Mouse (Mus musculus) frontal cortex, postnatal 14 days (tissue): ENCODE data around the gene Glb1l.

ENCODE experiments used
- DNase-seq, 2 experiments: peaks; one replicate each; pipeline ENCODE4 v3.0.0; 2022; ENCODE audit warnings: low spot score in 2 of 2

Glb1l gene

DNA sequence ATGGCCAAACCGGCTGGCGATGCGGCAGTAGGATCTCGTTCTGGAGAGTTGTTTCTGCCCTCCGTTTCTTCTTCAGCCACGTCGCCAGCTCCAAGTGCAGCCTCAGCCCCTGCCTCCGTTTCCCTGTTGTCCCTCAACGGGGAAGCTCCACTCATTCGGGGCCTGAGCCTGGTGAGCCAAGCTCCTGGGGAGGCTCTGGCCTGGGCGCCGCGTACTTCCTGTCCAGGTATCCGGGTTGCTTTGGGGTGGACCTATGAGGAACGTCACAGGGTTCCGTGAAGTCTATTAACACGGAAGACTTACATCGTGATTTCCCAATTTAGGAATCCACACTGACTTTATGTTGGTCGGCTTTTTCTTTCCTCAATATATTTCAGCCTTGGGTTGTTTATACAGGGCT lies 18.2 kb downstream of the Glb1l start:
- DNase-seq = no peak

DNA sequence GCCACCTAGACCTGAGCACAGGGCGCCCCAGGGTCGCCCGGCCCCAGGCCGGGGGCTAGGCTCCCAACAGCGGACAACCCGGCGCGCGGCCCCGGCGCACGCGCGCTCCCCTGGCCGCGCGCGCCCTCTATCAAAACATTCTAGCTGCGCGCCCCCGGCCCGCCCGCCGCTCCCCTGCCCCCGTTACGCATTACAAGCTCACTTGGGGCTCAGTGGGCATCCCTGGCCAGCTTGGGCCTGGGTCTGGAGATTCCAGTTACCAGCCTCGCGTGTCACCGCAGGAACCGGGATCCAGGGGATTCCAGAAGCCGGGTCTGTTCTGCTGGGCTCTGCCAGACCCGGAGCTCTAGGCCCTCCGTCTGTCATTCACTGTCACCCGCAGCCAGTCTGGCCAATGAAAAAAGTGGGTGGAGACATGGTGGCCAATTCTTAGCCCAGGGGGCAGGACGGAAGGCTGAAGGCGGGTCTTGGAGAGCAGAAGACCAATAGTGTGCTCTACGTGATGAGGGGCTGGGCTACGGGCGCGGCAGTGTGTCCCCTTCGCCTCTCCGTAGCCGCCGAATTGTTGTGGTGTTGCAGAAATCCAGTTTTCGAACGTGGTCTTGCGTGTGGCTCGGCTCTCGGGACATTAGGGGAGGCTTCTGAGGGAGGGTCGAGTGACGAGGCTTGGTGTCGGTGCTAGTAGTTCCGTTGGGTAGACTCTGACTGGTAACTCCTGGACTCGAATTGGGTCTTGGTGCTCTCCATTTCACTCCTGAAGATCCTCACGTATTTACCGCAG lies 18.8 kb downstream of the Glb1l start, which contains the start of the genes Ankzf1 and Atg9a:
TSS of gene Ankzf1 (plus strand) at position 530 of the 781 bp plus-strand sequence.
TSS of gene Atg9a (minus strand) at position 575 of the 781 bp plus-strand sequence.
- DNase-seq = peak; percentile 93 to 97

DNA sequence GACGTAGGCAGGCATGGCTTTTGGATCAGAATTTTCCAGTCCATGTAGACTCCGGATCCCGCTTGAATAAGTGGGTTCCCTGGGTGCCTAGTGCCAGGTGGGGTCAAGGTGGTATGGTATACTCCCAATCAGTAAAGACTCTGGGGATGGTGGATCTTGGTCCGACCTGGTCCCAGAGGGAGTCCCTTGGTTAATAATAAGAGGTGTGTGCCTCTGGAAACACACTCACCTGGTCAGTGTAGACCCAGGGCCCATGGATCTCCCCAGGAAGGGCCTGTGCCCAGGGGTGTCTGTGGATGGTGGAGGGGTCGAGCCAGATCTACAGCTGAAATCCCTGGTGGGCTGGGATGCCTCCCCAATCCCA lies 19.4 kb downstream of the Glb1l start:
- no peak for DNase-seq

DNA sequence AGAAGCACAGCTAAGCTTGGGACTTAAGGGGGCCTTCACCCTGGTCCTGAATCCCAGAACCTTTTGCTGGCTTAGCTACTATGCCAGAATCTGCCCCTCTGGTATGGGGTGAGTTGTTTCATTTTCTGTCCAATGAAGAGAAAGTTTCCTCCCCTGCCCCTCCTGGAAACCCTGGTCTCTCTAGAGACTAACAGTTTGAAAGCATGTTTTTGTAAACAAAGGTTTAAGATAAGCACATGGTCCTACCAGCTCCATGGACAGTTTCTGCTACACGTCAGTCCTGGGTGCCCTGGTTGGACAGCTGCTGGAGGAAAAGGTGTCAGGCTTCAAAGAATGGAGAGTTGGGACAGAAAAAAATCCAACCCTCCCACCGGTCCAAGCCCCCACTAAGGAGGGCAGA lies 20.0 kb downstream of the Glb1l start:
- no peak for DNase-seq

DNA sequence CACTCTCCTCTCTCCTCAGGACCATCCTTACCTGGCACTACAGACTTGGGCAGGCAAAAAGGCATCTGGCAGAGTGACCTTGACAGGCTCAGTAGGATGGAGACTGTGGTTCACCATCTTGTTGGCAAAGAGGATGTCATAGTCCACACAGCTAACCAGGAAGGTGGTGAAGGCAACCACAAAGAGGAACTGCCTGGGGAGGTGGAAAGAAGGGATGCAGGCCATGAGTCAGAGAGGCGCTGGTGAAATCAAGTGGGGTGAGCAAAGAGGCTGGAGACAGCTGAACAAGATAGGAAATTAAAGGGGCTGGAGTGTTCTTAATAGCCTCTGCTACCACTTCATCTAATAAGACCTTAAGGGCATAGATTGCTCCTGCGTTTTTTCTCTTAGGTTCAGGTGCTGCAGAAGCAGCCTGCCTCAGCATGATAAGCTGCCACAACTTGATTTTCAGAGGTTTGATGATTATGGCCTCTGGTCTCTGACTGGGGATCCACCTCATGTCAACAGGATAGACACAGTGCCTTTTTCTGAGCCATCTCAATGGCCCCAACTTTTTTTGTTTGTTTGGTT lies 22.6 kb downstream of the Glb1l start:
- no peak for DNase-seq

DNA sequence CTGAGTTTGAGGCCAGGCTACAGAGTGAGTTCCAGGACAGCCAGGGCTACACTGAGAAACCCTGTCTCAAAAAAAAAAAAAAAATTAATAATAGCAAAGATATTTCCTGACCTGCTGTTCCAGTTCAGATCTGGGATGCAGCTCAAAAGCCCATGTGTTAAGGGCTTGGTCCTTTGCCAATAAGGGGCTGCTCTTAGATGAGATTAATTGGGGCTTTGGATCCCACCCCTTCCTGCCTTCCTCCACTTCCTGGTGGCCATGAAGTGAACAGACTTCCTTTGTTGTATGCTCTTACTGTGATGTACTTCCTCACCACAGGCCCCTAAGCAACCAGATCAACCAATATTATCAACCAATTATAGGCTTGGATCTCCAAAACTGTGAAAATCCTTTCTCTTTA lies 23.5 kb downstream of the Glb1l start:
- DNase-seq = no peak

DNA sequence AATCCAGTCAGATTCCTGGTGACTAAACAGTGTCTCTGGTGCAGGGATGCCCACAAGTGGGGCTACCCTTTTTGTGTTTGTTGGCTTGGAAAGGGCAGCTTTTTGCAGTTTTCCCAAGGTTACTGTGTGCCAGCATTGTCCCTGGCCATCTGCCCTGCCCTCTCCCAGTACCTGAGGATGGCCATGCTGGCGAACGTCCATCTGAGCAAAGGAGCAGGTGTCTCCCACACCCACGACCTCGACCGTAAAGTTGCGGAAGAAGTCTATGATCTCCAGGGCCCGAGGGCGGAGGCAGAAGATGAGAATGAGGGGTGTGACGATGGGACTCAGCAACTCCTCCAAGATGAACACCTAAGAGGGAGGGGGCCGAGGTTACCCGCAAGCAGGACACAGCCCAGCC lies 25.1 kb downstream of the Glb1l start:
- DNase-seq = no peak

DNA sequence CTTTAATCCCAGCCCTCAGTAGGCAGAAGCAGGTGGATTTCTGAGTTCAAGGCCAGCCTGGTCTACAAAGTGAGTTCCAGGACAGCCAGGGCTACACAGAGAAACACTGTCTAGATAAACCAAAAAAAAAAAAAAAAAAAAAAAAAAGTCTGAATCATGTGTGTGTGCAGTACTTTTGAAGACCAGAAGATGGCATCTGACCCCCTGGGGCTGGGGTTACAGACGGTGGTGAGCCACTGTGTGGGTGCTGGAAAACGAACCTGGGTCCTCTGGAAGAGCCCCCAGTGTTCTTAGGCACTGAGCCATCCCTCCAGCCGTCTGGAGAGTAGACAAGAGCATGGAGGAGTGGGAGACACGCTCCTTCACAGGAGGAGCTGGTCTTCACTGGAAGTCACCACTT lies 28.5 kb downstream of the Glb1l start:
- DNase-seq = no peak

DNA sequence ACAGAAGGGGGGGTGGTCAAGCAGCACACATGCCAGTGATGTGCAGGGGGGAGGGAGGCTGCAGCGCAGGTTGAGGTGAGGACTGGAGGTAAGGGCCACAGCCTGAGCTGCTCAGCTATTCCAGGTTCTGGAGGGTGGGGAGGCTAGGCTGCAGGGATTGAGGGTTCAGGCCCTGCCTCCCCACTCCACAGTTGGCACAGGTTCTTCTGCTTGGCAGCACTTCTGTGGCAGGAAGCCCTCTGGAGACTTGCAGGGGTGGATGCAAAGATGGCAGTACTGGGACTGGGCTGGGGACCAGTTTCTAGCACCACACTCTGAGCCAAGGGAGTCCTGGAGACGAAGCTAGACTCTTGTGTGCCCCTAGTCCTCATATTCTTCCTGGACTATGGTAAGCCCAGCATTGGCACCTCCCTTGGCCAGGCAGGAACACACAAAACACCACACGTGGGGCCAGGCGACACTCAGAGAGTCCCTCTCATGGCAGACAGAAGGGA lies 29.2 kb downstream of the Glb1l start:
- DNase-seq = no peak

DNA sequence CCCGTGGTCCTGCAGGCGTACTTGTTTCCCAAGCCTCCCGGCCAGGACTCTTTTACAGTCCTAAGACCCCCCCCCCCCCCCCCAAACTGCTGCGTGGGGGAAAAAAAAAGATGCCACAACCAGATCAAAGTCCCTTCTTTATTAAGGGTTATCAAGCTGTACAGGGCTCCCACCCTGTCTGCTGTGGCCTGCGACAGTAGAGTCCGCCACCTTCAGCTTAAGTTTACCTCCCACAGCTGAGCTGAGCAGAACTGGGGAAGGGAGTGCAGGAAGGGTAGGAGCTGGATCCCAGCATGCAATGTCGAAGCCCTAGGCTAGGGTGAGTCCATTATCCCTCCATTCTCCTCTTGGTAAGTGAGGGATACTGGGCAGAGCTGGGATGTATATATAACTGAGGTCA lies 29.9 kb downstream of the Glb1l start:
- DNase-seq = no peak

DNA sequence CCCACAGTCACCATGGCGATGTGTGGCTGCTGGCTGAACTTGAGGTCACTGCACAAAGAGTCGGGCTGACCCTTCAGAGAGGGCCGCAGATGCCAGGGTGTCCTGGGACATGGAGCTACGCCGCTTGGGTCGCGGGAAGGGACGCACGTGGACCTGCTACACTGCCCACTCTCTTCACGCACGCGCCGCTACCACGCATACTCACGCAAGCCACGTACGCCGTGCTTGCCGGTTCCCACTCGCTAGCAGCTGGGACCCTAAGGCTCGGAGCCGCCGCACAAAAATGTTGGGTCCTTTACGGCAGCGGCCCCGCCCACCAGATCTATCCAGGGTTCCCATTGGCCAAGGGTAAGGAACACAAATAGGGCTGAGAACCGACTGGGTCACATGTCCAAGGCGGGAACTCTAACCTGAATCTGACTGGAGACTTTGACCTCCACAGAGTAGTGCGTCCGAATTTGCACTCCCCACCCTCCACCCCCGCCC lies 30.5 kb downstream of the Glb1l start, which contains the start of gene Abcb6:
TSS of gene Abcb6 (minus strand) at position 288 of the 486 bp plus-strand sequence.
- DNase-seq = peak; percentile 91 to 93

DNA sequence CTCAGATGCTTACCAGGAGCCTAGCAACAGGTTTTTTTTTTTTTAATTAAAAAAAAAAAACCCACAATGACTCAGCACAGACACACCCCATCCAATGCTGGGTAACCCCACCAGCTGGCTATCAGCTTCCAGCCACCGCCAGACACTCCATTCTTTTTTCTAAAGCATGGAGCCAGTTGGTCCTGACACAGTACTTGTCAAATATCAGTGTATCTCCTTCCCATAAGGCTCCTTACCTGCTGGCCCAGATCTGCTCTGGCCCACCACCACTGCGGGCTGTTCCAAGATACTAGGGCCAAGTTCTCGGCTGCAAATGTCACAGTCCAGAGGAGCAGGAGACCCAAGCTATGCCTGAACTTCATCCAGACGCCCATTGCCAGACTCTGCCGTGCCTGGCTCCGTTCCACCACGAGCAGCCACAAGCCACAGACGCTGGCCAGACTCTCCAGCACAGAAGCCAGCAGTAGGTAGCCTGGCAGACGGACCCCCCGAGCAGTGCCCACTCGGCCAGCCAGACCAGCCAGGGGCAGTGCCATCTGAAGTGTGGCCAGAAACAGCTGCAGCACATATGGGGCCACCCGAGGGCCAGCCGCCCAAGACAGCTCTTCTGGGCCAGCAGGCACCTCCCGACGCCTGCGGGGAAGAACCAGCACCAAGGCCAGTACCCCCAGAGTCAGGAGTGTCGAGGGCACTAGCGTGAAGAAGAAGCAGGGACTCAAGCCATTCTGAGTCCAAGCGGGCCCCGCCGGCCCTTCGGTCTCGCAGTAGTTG lies 31.1 kb downstream of the Glb1l start:
- peak; percentile 38 to 45 for DNase-seq

DNA sequence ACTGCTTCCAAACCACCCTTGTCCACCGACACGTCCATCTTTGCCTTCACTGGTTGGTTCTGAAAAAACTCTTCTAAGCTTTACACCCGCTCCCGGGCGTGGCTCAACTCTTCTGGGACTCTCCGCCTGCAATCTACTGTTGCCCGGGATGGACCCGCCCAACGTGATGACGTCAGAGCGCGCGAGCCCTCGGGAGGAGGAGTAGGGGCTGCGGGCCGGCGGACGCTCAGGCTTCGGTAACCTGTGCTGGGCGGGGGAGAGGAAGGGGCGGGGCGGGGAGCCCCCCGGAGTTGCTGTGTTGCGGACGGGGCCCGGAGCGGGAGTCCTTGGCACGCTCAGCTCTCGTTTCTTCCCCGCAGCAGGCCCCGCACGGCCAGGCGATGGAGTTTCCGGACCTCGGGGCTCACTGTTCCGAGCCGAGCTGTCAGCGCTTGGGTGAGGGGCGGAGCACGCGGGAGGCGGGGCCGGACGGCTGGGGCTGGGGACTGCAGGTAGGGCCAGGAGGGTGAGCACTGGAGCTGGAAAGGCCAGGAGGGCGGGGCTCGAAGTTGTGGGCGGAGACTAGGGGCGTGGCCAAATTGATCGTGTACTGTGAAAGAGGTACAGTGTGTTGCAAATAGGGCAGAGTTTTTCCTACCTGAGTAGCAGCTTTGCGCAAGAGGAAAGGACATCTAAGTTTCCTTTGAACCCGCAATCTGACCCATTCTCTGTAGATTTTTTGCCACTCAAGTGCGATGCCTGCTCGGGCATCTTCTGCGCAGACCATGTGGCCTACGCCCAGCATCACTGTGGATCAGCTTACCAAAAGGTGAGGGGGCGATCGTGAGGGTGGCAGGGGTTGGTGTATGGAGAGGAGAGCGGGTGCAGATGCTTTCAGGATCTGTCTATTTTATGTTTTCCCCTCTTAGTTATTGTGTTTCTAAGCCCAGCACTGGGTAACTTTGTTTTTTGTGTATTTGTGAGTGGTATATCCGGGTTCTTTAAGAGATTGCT lies 41.8 kb downstream of the Glb1l start, which contains the start of gene Zfand2b:
TSS of gene Zfand2b (plus strand) at position 175 of the 993 bp plus-strand sequence.
- DNase-seq = peak; percentile 87 to 93

DNA sequence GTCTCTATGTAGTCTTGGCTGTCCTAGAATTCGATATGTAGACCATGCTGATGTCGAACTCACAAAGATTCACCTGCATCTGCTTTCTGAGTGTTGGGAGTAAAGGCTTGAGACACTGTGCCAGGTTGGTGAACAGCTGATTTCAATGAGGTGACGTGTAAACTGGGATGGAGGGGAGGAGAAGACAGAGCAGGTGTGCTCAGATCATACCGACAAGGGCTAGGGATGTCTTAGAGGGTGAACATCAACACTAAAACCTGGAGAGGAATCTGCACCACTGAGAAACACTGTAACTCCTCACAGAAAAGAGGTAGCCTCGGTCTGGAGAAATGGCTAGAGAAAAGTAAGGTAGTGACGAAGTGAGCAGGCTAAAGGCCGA lies 42.5 kb downstream of the Glb1l start:
- DNase-seq = no peak

DNA sequence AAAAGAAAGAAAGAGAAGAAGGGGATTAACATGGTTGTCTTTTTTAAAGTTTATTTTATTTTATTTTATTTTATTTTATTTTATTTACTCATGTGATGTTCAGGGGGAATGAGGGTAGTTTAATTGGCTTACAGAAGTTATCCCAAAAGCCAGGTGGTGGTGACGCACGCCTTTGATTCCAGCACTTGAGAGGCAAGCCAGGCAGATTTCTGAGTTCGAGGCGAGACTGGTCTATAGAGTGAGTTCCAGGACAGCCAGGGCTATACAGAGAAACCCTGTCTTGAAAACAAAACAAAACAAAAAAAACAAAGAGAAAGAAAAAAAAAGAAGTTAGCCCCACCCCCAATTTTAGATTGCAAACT lies 50.4 kb downstream of the Glb1l start:
- DNase-seq = no peak

DNA sequence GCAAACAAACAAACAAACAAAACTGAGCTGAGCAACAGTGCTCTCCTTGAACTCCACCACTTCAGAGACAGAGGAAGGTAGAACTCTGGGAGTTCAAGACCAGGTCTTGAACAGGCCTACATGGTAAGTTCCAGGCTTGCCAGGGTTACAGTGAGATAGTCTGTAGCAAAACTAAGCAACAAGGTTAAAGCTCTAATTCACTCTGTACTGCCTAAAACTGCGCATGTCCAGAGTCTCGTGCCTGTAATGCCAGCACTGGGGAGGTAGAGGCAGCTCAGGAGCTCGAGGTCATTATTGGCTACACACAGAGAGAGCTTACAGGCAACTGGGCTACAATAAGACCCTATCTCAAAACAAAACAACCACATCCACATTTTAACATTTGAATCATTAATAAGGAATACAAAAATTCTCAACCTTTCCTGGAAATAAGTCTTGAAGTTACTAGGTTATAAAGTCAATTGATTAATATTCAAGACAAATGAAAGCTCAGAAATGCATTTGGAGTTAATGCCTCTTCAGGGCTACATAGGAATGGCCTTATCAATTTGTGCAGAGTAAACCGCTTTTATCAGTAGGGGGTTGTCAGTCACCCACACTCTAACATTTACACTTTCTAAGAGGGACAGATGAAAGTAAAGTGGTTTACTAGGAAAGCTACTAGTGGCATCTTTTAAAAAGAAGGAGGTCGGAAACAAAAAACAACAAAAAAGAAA lies 50.9 kb downstream of the Glb1l start:
- no peak for DNase-seq

DNA sequence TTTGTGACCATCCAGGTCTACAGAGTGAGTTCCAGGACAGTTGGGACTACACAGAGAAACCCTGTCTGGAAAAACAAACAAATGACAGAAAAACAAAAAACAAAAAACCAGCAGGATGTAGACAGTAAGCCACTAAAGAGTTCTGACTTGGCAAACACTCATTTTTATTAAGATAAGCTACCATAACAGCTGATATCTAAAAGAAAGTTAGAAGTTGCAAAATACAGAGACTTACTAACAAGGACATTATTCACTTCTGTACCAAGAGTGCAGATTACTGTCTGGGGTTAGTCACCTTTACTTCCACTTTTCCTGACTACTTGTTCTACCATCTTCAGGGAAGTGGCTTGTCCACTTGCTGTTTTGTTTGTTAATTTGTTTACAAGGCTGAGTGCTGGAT lies 51.6 kb downstream of the Glb1l start:
- DNase-seq = no peak

DNA sequence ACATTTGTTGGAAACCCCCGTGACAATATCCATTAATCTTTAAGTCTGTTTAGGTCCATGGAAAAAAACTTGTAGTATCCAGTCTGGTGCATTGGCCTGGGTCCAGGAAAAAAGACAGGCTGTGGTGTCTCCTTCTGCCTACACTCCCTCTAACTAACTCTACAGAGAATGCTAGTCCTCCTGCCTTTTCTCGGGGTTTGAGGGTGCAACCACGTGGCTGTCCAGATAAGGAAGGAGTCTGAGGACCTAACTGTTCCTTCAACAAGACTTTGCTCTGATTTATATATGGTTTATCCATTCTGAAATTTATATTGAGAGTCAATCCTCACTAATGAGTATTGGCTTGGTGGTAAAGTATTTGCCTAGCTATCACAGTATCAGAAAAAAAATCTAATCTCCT lies 54.8 kb downstream of the Glb1l start:
- DNase-seq = no peak

DNA sequence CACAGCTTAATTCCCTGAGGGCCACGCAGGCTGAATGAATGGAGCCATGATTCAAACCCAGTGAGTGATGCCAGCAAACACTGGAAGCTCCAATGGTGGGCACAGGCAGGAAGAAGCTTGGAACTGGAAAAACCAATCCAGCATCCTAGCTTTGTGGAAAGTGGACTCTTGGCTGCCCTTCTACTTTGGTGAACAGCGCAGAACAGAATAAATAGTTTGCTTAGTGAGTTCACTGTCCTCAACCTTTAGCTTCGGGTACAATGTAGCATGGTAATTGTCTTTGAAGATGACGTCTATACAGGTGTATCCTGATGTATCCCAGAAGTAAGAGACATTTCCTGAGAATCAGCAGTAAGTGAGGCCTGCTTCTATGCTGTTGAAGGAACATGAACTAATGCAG lies 61.9 kb downstream of the Glb1l start:
- DNase-seq = no peak
